Mouse (Mus musculus): ENCODE data around the gene Acmsd.

GRCm38 (mm10) chr1:127731086-127731485, 1.9 kb downstream of the Acmsd start:
- no peak for TF ChIP-seq GATA1 (IDR thresholded peaks at IDR 0.05; ENCODE audit: borderline replicate concordance, low read length)
- TF ChIP-seq FLI1 (IDR thresholded peaks at IDR 0.05; ENCODE audit: low read length), result no peak
